Mouse (Mus musculus) B cell, adult 2 months (primary cell): ENCODE data around the gene Gimap1.

Source experiments
- DNase-seq, 2 experiments: peaks; one replicate each; pipeline ENCODE4 v3.0.0; 2022

The Gimap1 gene

GRCm38 (mm10) chr6:48740501-48741169, 1.8 kb downstream of the Gimap1 start:
- DNase-seq: no peak

GRCm38 (mm10) chr6:48741273-48741672, 2.4 kb downstream of the Gimap1 start:
- DNase-seq: peak in 1 of 2 experiments; percentile 1

DNA sequence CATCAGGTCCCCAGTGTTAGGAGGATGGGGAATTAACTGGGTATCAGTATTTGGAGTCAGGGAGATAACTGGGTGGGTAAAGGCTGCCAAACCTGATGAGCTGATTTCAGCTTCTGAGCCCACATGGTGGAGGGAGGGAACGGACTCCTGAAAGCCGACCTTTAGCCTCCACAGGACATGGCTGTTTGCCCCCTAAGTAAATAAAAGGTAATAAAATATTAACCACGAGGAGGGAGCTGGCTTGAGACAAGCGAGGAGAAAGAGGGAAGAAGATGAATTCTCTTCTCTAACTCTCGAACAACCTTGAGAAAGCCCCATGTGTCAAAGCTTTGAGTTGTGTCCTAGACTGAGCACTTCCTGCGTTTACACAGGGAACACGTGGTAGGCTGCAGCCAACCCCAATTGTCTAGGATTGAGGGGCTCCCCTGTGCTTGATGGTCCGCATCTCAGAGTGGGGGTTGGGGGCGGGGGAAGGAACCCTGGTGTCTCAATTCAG, 2.9 kb downstream of the Gimap1 start:
- no peak for DNase-seq

DNA sequence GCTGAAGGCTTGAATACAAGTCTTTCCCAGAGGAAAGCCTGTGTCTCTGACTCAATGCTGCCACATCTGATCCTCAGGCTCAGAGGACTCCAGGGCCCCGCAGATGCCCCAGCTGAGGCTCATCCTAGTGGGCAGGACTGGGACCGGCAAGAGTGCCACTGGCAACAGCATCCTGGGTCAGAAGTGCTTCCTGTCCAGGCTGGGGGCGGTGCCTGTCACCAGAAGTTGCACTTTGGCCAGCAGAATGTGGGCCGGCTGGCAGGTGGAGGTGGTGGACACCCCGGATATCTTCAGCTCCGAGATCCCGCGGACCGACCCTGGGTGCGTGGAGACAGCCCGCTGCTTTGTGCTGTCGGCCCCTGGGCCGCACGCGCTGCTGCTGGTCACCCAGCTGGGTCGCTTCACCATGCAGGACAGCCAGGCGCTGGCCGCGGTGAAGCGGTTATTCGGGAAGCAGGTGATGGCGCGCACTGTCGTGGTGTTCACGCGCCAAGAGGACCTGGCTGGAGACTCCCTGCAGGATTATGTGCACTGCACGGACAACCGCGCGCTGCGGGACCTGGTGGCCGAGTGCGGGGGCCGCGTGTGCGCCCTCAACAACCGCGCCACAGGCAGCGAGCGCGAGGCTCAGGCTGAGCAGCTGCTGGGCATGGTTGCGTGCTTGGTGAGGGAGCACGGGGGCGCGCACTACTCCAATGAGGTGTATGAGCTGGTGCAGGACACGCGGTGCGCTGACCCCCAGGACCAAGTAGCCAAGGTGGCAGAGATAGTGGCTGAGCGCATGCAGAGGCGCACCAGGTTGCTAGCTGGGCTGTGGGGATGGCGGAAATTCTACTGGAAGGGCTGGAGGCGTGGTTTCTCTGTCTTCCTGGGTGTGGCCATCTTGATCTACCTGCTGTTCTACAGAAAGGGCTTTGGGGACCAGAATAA, 3.8 kb downstream of the Gimap1 start:
- peak in 1 of 2 experiments; percentile 0 for DNase-seq

GRCm38 (mm10) chr6:48745490-48745889, 6.6 kb downstream of the Gimap1 start:
- DNase-seq: no peak

GRCm38 (mm10) chr6:48745959-48746889, 7.4 kb downstream of the Gimap1 start, which contains the start of gene Gimap5:
Gimap5 (plus strand) TSS chr6:48746197.
- DNase-seq: peak; percentile 76 to 77

GRCm38 (mm10) chr6:48747091-48747966, 8.5 kb downstream of the Gimap1 start:
- peak; percentile 45 to 50 for DNase-seq

GRCm38 (mm10) chr6:48763567-48764270, 24.9 kb downstream of the Gimap1 start:
- DNase-seq: no peak

DNA sequence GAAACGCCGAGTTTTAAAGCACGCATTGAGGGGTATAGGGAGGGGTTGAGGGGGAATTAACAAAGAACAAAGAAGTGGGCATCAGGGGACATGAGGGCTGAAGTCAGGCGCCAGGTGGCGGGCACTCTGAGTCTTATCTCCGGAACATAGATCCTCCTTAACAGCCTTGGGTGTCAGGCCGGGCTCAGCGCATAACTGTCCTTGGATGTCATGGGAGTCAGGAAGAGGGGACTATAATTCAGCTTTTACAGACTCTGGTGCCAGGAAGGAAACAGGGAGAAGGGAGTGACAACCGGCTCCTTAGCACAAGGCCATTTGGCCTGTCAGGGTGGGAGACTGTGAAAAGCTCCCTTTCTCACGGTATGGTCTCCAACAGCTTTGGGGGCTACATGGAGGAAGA, 25.6 kb downstream of the Gimap1 start:
- no peak for DNase-seq

GRCm38 (mm10) chr6:48768178-48768869, 29.5 kb downstream of the Gimap1 start:
- peak; percentile 50 for DNase-seq

- no peak for DNase-seq
Observed at GRCm38 (mm10) chr6:48768933-48769332, 30.1 kb downstream of the Gimap1 start.

DNA sequence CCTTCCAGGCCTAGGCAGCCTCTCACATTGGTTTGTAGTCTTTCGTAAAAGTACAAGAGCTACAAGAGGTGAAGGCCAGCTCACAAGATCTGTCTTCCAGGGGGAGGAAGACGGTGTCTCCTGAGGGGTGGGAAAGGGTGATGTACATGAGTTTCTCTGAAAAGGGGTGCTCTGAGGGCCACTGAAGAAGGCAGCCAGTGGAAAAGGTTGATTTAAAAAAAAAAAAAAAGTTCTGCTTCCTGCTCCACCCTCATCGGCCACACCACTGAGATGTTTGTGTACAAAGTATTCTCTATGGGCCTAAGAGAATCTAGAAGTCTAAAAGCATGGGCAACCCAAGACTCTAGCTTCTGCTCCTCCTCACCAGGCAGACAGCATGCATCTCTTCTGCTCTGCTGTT, 31.8 kb downstream of the Gimap1 start, which contains the start of gene Gimap3:
Gimap3 (minus strand) TSS at position 156 of the 400 bp plus-strand sequence.
- DNase-seq: peak; percentile 36 to 38

- peak; percentile 89 to 90 for DNase-seq
Observed at GRCm38 (mm10) chr6:48772030-48772429, 33.2 kb downstream of the Gimap1 start.

- DNase-seq: no peak
Observed at GRCm38 (mm10) chr6:48784406-48784805, 45.6 kb downstream of the Gimap1 start.

DNA sequence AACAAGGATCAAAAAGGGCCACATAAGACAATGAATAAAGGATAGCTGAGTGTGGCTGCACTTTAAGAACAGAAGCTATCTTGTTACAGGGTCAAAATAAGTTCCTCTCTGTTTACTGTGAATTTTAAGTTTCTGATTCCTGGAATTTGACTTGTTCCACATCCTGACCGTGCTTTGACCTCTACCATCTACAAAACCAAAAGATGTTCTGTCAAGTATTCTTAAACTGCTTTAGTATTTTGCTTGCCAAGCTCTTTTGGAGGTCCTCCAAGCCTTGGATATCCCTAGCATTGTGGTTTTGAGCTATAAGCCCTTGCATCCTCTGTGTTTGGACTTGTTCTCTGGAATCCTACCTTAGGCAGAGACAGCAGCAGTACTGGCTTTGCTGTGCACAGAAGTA, 46.3 kb downstream of the Gimap1 start:
- no peak for DNase-seq

GRCm38 (mm10) chr6:48785601-48786000, 46.7 kb downstream of the Gimap1 start:
- no peak for DNase-seq

DNA sequence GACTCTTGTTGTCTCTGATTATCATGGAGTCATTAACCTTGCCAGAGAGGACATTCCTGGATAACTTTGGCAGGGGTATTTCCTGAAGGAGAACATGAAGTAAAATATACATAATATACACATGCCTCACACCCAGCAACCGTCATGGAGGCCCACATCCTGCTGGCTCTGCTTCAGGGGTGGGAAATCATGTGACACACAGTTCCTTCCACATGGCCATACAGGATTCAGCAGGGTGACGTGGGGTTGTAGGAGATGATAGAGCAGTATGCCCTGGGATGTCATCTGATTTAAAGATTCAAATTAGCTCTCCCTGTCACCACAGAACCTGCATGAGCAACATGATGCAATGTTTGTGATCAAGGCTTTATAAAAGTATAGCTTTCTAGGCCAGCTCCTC, 49.0 kb downstream of the Gimap1 start:
- no peak for DNase-seq
